Mouse (Mus musculus) megakaryocyte, embryonic 14.5 days (primary cell): ENCODE measurements around the gene Gm49353. TPM values are rescaled to one million over a fixed set of nuclear protein-coding genes. Genes with fewer than 3 reads are reported as not detected.

Experiments used
- H3K27me3 ChIP-seq: replicated peaks from 2 replicates; pipeline ENCODE3; 2012; ENCODE audit warnings: inconsistent platforms
- H3K36me3 ChIP-seq: replicated peaks from 2 replicates; pipeline ENCODE3; 2012; ENCODE audit warnings: low read length, inconsistent platforms, mixed read lengths
- H3K4me1 ChIP-seq: 2 replicates; pipeline ENCODE4 v1.6.1; 2012; ENCODE audit warnings: inconsistent platforms
- H3K4me3 ChIP-seq: replicated peaks from 2 replicates; pipeline ENCODE3; 2012; ENCODE audit warnings: moderate library complexity, mild to moderate bottlenecking, inconsistent platforms
- H3K9me3 ChIP-seq: 2 replicates; pipeline ENCODE4 v1.6.1; 2012; ENCODE audit warnings: inconsistent platforms
- FLI1 ChIP-seq: IDR thresholded peaks from 2 replicates; pipeline ENCODE4 v1.6.1; 2012; ENCODE audit warnings: low read length, inconsistent platforms, mixed read lengths
- GATA1 ChIP-seq: IDR thresholded peaks from 3 replicates; pipeline ENCODE4 v1.6.1; 2012; ENCODE audit warnings: mixed read lengths, low read length, inconsistent platforms, borderline replicate concordance
- polyA plus RNA-seq: library from polyadenylated mRNA; stranded (reverse); fragments of >175 nt; gene quantifications from 2 replicates; pipeline ENCODE4 v1.2.3, GENCODE M21; 2012; ENCODE audit warnings: low replicate concordance; ENCODE audit not compliant: insufficient read depth

Gene Gm49353
- polyA plus RNA-seq, 1 experiment = not detected

GRCm38 (mm10) chr10:29199835-29200234 lies 1.1 kb downstream of the Gm49353 start:
- Histone ChIP-seq H3K4me3 (no peak overlapping the region), H3K36me3 (no peaks in the 10 kb centered on the region)
- TF ChIP-seq GATA1 = no peak
- no peak for TF ChIP-seq FLI1

GRCm38 (mm10) chr10:29200609-29201008 lies 1.9 kb downstream of the Gm49353 start:
- no peaks in the 10 kb centered on the region for H3K4me1 ChIP-seq
- no peaks in the 10 kb centered on the region for H3K36me3 ChIP-seq
- peak overlapping the region; percentile 33 for H3K4me3 ChIP-seq
- H3K9me3 ChIP-seq = peaks cover 19% of the 10 kb centered on the region
- no peak for TF ChIP-seq GATA1
- TF ChIP-seq FLI1 = no peak
- H3K27me3 ChIP-seq = no peaks in the 10 kb centered on the region

More at GRCm38 (mm10) chr10:29199835-29200234, 1.1 kb downstream of the Gm49353 start:
- no peaks in the 10 kb centered on the region for H3K27me3 ChIP-seq
- peaks cover 21% of the 10 kb centered on the region for H3K9me3 ChIP-seq
- no peaks in the 10 kb centered on the region for H3K4me1 ChIP-seq

GRCm38 (mm10) chr10:29206730-29207129 lies 8.0 kb downstream of the Gm49353 start:
- Histone ChIP-seq H3K27me3 (no peaks in the 10 kb centered on the region), H3K36me3 (no peaks in the 10 kb centered on the region), H3K4me1 (no peaks in the 10 kb centered on the region), H3K9me3 (no peaks in the 10 kb centered on the region), H3K4me3 (no peak overlapping the region)
- TF ChIP-seq GATA1 (no peak), FLI1 (no peak)

GRCm38 (mm10) chr10:29208735-29209134 lies 10.0 kb downstream of the Gm49353 start:
- no peaks in the 10 kb centered on the region for H3K4me1 ChIP-seq
- H3K4me3 ChIP-seq = no peak overlapping the region
- no peaks in the 10 kb centered on the region for H3K9me3 ChIP-seq
- no peaks in the 10 kb centered on the region for H3K36me3 ChIP-seq
- TF ChIP-seq GATA1 (no peak), FLI1 (no peak)
- no peaks in the 10 kb centered on the region for H3K27me3 ChIP-seq

GRCm38 (mm10) chr10:29211453-29211852 lies 12.7 kb downstream of the Gm49353 start, which contains the start of gene 9330159F19Rik:
TSS of gene 9330159F19Rik (plus strand) at chr10:29211606.
- H3K27me3 ChIP-seq = no peaks in the 10 kb centered on the region
- H3K4me1 ChIP-seq = no peaks in the 10 kb centered on the region
- no peak for TF ChIP-seq FLI1
- no peak for TF ChIP-seq GATA1
- H3K9me3 ChIP-seq = no peaks in the 10 kb centered on the region
- no peaks in the 10 kb centered on the region for H3K36me3 ChIP-seq
- no peak within 1 kb of the TSS for H3K4me3 ChIP-seq

- Histone ChIP-seq H3K9me3 (no peaks in the 10 kb centered on the region), H3K27me3 (no peaks in the 10 kb centered on the region), H3K36me3 (no peaks in the 10 kb centered on the region), H3K4me1 (no peaks in the 10 kb centered on the region), H3K4me3 (no peak overlapping the region)
- no peak for TF ChIP-seq FLI1
- TF ChIP-seq GATA1 = no peak
Observed at GRCm38 (mm10) chr10:29213534-29214100, 14.9 kb downstream of the Gm49353 start.

GRCm38 (mm10) chr10:29216957-29217356 lies 18.2 kb downstream of the Gm49353 start:
- H3K27me3 ChIP-seq = no peaks in the 10 kb centered on the region
- no peaks in the 10 kb centered on the region for H3K36me3 ChIP-seq
- TF ChIP-seq GATA1 (no peak), FLI1 (no peak)
- H3K9me3 ChIP-seq = no peaks in the 10 kb centered on the region
- H3K4me3 ChIP-seq = no peak overlapping the region
- no peaks in the 10 kb centered on the region for H3K4me1 ChIP-seq

- Histone ChIP-seq H3K4me3 (no peak overlapping the region), H3K4me1 (no peaks in the 10 kb centered on the region), H3K9me3 (no peaks in the 10 kb centered on the region), H3K36me3 (no peaks in the 10 kb centered on the region), H3K27me3 (no peaks in the 10 kb centered on the region)
- no peak for TF ChIP-seq FLI1
- no peak for TF ChIP-seq GATA1
Observed at GRCm38 (mm10) chr10:29217451-29217850, 18.7 kb downstream of the Gm49353 start.

- H3K4me1 ChIP-seq = no peaks in the 10 kb centered on the region
- no peaks in the 10 kb centered on the region for H3K27me3 ChIP-seq
- H3K36me3 ChIP-seq = no peaks in the 10 kb centered on the region
- no peak for TF ChIP-seq GATA1
- TF ChIP-seq FLI1 = no peak
- H3K4me3 ChIP-seq = no peak overlapping the region
- H3K9me3 ChIP-seq = no peaks in the 10 kb centered on the region
Observed at GRCm38 (mm10) chr10:29225329-29225728, 26.6 kb downstream of the Gm49353 start.

GRCm38 (mm10) chr10:29231208-29231607 lies 32.5 kb downstream of the Gm49353 start:
- Histone ChIP-seq H3K27me3 (no peaks in the 10 kb centered on the region), H3K4me3 (no peak overlapping the region), H3K4me1 (no peaks in the 10 kb centered on the region), H3K9me3 (no peaks in the 10 kb centered on the region), H3K36me3 (no peaks in the 10 kb centered on the region)
- no peak for TF ChIP-seq GATA1
- TF ChIP-seq FLI1 = no peak

Other genes starting within 250 kb of the Gm49353 start
- not detected in 2 replicates for gene 2310057J18Rik, start 212.7 kb upstream of the Gm49353 start, polyA plus RNA-seq
- gene Soga3, start 55.1 kb upstream of the Gm49353 start, polyA plus RNA-seq = 1.3 TPM in 1 of 2 replicates, not detected in the other
- gene 9330159F19Rik, start 12.7 kb downstream of the Gm49353 start, polyA plus RNA-seq = not detected in 2 replicates
- gene Echdc1, start 114.2 kb downstream of the Gm49353 start, polyA plus RNA-seq = 1.5 TPM in 1 of 2 replicates, not detected in the other
- gene Rnf146, start 163.5 kb downstream of the Gm49353 start, polyA plus RNA-seq = 3.4 TPM in 1 of 2 replicates, not detected in the other